Mouse (Mus musculus): Measurements from ENCODE around the gene Tspear. TPM values are rescaled to one million over a fixed set of nuclear protein-coding genes. Genes with fewer than 3 reads are reported as not detected.
"Not testable (repeated sequence)": the region's sequence is repeated elsewhere in the genome, so short reads cannot be mapped to it uniquely, and the experiment has no call there.

The Tspear gene
- total RNA-seq, 2 experiments from 2014 or later, result 0.45 to 1.0 TPM

DNA sequence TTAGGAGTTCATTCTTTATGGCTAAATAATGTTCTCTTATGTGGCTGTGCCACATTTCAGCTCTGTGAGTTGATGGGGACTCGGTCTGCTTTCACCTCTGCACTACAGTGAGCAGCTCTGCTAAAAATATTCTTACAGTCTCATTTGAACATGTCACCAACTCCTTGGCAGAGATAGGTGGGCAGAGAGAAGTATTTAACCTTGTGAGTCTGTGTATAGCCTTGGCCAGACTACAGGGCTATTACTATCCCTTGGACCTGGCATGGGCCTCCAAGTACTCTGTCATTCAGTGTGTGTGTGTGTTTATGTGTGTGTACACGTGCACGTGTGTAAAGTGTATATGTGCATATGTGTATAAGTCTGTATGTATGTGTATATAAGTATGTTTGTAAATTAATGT, 97.0 kb downstream of the Tspear start:
- not testable (repeated sequence) for DNase-seq (ENCODE audit: low spot score in 2 of 2)

DNA sequence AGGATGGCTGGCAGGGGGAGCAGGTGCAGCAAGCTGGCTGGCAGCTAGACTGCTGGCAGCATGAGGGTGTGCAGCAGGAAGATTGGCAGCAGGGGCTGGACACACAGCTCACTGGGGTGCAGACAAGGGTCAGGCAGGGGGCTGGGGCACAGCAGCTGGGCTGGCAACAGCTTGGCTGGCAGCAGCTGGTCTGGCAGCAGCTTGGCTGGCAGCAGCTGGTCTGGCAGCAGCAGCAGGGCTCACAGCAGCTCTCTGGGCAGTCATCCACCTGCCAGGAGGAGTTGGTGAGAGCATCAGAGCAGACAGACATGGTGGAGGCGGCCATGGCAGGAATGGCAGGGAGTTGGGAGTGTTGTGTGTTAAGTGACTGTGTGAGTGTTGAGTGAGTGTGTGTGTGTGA, 101.5 kb downstream of the Tspear start, which contains the start of gene Gm7137:
Gene Gm7137 (minus strand): TSS at position 325 of the 400 bp plus-strand sequence.
- not testable (repeated sequence) for DNase-seq (ENCODE audit: low spot score in 2 of 2)

GRCm38 (mm10) chr10:77788621-77789020, 102.3 kb downstream of the Tspear start:
- no peak for DNase-seq (ENCODE audit: low spot score in 2 of 2)

GRCm38 (mm10) chr10:77794976-77795375, 108.6 kb downstream of the Tspear start, which contains the start of gene Gm9639:
TSS of gene Gm9639 (minus strand) at chr10:77795076.
- no peak for DNase-seq (ENCODE audit: low spot score in 2 of 2)

GRCm38 (mm10) chr10:77797677-77798076, 111.3 kb downstream of the Tspear start:
- DNase-seq (ENCODE audit: low spot score in 2 of 2), result no peak

DNA sequence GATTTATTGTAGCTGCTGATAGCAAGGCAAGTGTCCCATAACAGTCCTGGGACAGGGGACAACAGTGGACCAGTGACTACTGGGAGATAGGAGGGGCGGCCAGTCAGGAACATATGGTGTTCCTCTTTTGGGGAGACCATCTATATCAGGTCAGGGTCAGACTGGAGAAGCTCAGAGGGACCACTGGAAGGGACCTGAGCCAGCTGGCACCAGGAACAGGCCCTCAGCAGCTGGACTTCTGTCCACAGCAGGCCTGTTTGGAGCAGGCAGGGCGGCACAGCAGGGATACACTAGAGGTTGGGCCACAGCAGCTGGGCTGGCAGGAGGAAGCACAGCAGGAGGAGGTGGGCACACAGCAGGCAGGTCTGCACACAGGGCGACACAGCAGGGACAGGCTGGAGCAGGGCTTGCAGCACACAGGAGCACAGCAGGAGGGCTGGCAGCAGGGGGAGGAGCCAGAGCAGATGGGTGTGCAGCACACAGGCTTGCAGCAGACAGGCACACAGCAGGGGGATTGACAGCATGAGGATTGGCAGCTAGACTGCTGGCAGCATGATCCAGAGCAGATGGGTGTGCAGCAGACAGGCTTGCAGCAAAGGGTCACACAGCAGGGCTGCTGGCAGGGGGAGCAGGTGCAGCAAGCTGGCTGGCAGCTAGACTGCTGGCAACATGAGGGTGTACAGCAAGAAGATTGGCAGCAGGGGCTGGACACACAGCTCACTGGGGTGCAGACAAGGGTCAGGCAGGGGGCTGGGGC, 112.0 kb downstream of the Tspear start:
- not testable (repeated sequence) for DNase-seq (ENCODE audit: low spot score in 2 of 2)

GRCm38 (mm10) chr10:77798921-77799508, 112.6 kb downstream of the Tspear start, which contains the start of gene Gm19668:
TSS of gene Gm19668 (minus strand) at chr10:77799133.
- no peak for DNase-seq (ENCODE audit: low spot score in 2 of 2)

DNA sequence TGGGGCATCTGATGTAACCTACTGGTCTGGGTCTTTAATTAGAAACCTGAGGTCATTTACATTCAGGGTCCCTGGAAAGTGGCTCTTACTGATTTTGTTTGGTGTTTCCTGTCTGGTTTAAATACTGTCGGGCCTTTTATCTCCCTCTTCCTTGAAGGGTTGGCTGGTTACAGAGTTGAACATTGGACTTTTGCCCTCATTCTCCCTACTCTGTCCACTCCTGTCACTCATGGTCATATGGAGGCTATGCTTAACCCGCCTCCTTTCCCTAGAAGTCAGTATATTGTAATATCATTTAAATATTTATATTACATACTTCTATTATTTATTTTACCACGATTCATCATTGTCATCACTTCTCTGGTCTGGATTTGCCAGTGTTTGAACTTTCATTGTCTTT, 117.7 kb downstream of the Tspear start:
- DNase-seq (ENCODE audit: low spot score in 2 of 2), result no peak

- DNase-seq (ENCODE audit: low spot score in 2 of 2), result no peak
Measured at GRCm38 (mm10) chr10:77811743-77812142, 125.4 kb downstream of the Tspear start, which contains the start of gene Gm9507. TSS of gene Gm9507 (minus strand) at chr10:77811843.

- DNase-seq (ENCODE audit: low spot score in 2 of 2), result no peak
Measured at GRCm38 (mm10) chr10:77814382-77814781, 128.0 kb downstream of the Tspear start, which contains the start of gene Gm2696. TSS of gene Gm2696 (plus strand) at chr10:77814682.

DNA sequence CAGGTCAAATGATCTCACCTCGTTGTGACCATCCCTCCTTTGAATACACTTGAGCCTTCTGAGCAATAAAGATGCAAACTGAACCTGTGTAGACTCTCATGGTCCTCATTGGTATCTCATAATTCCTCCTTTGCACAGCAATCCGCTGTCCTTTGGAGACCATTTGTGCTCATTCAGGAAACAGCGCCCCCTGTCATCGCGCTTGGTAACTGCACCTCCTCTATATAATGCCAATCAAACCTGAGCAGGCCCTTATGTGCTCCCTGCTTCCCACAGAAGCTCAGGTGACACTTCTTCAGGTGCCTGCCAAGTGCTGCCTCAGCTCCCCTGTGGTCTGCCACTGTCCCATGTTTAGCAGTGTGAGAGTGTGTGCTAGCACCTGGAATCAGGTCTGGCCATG, 129.1 kb downstream of the Tspear start:
- no peak for DNase-seq (ENCODE audit: low spot score in 2 of 2)

DNA sequence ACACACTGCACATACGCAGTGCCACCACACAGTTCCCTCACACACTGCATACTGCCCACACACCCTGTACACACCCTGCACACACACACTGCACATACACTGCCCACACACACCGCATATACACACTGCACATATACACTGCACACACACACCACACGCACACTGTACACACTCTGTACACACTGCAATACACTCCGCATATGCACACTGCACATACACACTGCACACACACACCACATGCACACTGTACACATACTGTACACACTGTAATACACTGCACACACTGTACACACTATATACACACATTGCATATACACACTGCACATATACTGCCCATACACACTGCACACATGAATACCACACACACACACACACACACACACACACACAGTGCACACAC, 132.2 kb downstream of the Tspear start:
- no peak for DNase-seq (ENCODE audit: low spot score in 2 of 2)

DNA sequence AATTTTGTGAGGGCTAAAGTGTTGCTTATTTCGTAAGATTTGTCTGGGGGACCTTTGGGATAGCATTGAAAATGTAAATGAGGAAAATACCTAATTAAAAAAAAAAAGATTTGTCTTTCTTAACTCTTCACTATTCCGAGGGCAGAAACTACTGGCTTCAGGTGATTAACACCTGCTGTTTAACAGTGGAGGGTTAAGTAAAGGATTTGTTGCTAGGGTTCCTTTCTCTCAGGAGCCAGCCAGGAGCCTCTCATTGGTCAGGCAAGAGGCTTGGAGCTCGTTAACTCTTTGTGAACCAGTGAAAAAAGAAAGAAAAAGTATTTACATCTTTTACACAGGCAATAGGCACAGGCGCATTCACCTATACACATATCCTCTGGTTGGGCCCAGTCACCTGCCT, 132.8 kb downstream of the Tspear start:
- no peak for DNase-seq (ENCODE audit: low spot score in 2 of 2)

DNA sequence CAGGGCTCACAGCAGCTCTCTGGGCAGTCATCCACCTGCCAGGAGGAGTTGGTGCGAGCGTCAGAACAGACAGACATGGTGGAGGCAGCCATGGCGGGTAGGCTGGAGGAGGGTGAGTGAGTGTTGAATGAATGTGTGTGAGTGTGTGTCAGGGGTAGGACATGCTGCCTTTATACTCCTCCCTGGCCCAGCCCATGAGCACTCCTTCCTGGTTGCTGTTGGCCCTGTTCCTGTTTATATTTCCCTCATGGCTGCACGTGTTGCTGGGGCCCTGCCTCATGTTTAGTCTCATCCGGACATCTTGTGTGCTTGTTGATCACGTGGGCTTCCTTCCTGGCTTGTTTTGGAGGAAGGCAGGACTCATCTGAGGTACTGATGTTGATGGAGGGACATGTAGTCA, 140.6 kb downstream of the Tspear start, which contains the start of gene Krtap10-4:
Gene Krtap10-4 (minus strand): TSS at position 145 of the 400 bp plus-strand sequence.
- no peak for DNase-seq (ENCODE audit: low spot score in 2 of 2)

DNA sequence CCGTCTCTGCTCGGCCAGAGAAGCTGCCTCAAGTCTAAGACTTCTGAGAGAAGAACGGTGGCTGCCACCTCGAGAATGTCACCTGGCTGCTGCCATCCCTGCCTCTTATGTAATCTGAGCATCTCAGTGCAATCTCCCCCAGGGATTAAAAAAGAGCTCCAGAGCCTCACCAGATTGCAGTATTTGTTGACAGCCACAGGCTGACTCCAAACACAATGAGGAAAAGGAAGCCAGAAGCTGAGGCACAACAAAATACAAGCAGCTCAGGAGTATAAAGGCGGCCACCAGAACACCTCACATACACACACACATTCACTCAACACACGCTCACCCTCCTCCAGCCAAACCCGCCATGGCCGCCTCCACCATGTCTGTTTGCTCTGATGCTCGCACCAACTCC, 149.3 kb downstream of the Tspear start, which contains the start of gene Krtap10-10:
Gene Krtap10-10 (plus strand): TSS at position 301 of the 400 bp plus-strand sequence.
- no peak for DNase-seq (ENCODE audit: low spot score in 2 of 2)

- no peak for DNase-seq (ENCODE audit: low spot score in 2 of 2)
Measured at GRCm38 (mm10) chr10:77839006-77839405, 152.6 kb downstream of the Tspear start.

DNA sequence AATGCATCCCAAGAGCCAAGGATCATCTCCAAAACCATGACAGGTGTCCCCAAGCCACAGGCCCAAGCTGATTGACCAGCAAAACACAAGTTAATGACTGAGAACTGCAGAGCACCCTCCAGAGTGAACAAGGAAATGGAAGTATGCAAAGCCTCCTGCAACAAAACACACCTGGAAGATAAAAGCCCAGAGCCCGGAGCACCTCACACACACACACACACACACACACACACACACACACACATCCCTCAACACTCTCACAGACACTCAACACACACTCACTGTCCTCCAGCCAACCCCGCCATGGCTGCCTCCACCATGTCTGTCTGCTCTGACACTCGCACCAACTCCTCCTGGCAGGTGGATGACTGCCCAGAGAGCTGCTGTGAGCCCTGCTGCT, 160.1 kb downstream of the Tspear start, which contains the start of gene Gm36176:
Gene Gm36176 (plus strand): TSS at position 301 of the 400 bp plus-strand sequence.
- DNase-seq (ENCODE audit: low spot score in 2 of 2), result no peak

DNA sequence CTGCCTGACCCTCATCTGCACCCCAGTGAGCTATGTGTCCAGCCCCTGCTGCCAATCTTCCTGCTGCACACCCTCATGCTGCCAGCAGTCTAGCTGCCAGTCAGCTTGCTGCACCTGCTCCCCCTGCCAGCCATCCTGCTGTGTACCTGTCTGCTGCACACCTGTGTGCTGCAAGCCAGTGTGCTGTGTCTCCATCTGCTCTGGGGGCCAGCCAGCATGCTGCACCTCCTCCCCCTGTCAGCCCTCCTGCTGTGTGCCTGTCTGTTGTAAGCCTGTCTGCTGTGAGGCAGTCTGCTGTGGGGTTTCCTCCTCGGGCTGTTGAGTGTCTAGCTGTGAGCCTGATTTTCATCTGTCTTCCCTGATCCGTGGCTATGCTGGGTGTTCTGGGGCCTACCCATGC, 160.6 kb downstream of the Tspear start:
- no peak for DNase-seq (ENCODE audit: low spot score in 2 of 2)

GRCm38 (mm10) chr10:77847538-77847937, 161.2 kb downstream of the Tspear start:
- DNase-seq (ENCODE audit: low spot score in 2 of 2), result no peak

DNA sequence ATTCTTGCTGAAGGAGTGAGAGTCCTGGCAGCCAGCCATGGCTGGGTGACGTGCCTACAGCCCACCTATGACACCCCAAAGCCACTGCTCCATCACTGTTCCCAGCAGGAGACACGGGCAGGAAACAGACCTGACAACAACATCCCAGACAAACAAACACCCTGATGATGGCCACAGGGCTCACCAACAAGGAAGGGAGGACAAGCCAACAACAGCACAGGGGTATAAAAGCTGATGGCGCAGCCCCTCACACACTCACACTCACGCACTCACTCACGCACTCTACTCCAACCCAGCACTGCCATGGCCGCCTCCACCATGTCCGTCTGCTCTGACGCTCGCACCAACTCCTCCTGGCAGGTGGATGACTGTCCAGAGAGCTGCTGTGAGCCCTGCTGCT, 166.2 kb downstream of the Tspear start, which contains the start of gene Gm10318:
Gene Gm10318 (plus strand): TSS at position 301 of the 400 bp plus-strand sequence.
- DNase-seq (ENCODE audit: low spot score in 2 of 2), result no peak

DNA sequence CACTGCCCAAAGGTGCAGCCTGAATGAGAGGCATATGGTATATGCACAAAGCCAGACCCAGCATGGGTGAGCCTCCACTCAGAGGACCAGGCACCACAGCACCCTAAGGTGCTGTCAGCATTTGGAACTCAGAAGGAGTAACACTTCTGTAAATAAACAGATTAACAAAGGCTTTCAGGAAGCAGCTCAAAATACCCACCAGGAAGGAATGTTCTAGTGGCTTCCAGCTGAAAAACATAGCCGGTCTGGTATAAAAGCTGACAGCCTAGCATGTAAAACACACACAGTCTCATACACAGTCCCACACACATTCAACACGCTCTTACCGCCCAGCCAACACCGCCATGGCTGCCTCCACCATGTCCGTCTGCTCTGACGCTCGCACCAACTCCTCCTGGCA, 175.3 kb downstream of the Tspear start, which contains the start of gene Gm3285:
Gene Gm3285 (plus strand): TSS at position 301 of the 400 bp plus-strand sequence.
- no peak for DNase-seq (ENCODE audit: low spot score in 2 of 2)

All from adrenal gland, postnatal 4 days (tissue).